Mouse (Mus musculus): Measurements from ENCODE around the gene Fam57a.

DNA sequence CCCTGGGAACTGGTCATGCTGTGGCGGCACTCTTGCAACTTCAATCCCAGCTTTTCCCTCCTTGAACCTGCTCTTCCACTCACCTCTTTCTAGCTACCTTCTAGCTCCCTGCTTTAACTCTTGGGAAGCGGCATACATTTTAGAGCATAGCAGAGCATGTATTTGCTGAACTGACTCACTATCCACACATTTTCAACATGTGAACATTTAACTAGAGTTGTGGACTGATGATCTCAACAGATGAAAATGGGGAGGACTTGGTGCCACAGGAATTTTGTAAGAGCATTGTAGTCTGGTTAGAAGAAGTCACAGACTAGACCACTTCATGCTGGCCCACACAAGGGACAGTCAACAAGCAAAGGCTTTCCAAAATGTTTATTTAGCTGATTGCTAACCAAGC lies 21.1 kb upstream of the Fam57a start:
- no peak for TF ChIP-seq CTCF (IDR thresholded peaks at IDR 0.05; ENCODE audit: control insufficient read depth, insufficient read depth, low read length)
- TF ChIP-seq POLR2A (IDR thresholded peaks at IDR 0.05; ENCODE audit: borderline replicate concordance, control insufficient read depth, low read depth, low read length) = no peak

All from bone marrow, adult 2 months (tissue).